Mouse (Mus musculus): ENCODE data around the gene Wdr93. TPM values are rescaled to one million over a fixed set of nuclear protein-coding genes. Genes with fewer than 3 reads are reported as not detected.

The Wdr93 gene
- total RNA-seq (2014; rRNA removed) (0.19 and 0.27 TPM in 2 replicates), polyA plus RNA-seq (2015; fragmentation: Nextera tagmentation; extraction: Ambion mirVana) (0.32 TPM in 1 of 2 replicates, not detected in the other)

DNA sequence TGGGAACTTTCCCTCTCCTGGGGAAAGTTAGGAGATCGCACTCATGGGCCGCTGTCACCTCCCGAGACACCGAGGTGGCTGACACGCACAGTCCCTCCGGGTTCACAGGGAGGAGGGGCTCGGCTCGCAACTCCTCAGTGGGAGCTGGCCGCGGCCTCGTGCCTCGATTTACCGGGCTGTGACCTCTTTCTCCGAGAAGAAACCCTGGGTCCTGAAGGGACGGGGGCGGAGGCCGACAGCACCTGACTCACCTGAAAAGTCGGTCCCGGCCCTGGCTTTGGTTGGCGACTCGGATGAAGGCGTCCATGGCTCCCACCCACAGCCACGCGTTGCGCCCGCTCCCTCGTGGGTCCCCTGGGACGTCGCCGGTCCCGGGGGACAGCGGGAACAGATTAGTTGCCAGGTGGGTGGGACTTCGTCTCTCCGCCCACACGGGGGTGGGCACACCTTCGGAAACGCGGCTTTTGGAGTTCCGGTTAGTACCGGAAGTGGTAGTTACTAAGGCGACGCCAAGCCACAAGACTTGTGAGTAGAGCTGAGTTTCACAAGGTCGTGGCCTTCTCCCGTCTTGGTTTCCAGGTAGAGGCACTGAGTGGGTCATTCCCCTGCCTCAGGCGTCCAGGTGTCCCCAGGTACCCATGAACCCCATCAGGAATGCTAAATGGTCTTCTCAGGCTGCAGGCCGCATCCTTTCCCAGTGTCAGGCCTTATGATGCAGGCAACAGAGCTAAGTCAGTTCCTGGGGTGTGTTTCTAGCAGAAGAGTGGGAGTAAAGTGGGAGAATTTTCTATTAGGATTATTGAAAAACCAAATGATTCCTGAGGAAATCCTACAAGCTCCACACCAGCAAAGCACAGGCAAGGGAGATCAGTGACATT is at the start of gene Wdr93, which contains the start of gene Pex11a:
Gene Wdr93, plus strand, starts transcription at position 505 of the 878 bp plus-strand sequence.
Gene Pex11a, minus strand, starts transcription at position 473 of the 878 bp plus-strand sequence.
- ATAC-seq (ENCODE audit: low FRiP score) (peak; percentile 80), DNase-seq (ENCODE audit: low spot score) (peak; percentile 93)
- peaks cover 7% of the 10 kb centered on the region; the same call in 1 of the 2 replicates for H3K4me1 ChIP-seq (ENCODE audit: insufficient read depth, low read length)
- WGBS = 3% methylated on average over 46 of the region's 46 CpGs
- H3K9me3 ChIP-seq (ENCODE audit: low read length) = no peaks in the 10 kb centered on the region
- H3K27me3 ChIP-seq (ENCODE audit: insufficient read depth, low read length) = no peaks in the 10 kb centered on the region
- H3K36me3 ChIP-seq (ENCODE audit: insufficient read depth, low read length) = no peaks in the 10 kb centered on the region
- H3K9ac ChIP-seq (replicated peaks; ENCODE audit: low read length, poor library complexity, severe bottlenecking) = peak within 1 kb of the TSS; percentile 56
- peak within 1 kb of the TSS; percentile 75 for H3K4me3 ChIP-seq (ENCODE audit: low read depth, low read length)
- H3K4me2 ChIP-seq (ENCODE audit: low read depth, low read length, poor library complexity, severe bottlenecking) = peak within 1 kb of the TSS; percentile 98
- H3K27ac ChIP-seq (ENCODE audit: low read depth, low read length) = no peak within 1 kb of the TSS
- no peak for TF ChIP-seq CTCF (IDR thresholded peaks at IDR 0.05)

DNA sequence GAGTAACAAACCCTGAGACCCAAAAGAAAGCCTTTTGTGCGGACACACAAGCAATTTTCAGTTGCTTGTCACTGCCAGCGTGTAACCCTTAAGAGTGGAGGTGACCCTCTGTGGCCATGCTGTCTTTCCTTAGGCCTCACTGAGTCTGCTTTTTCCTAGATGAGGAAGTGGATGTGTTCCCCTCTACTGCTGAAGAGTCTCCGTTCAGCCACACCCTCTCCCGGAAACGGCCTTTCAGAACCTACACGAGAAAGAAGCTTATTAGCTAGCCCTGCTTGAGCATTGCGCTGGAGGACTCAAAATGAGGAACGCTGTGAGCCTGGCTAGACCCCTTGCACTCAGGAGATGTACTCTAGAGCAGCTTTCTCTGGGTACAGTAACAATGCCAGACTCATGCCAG is 46.5 kb upstream of the Wdr93 start:
- no peaks in the 10 kb centered on the region for H3K4me1 ChIP-seq (ENCODE audit: insufficient read depth, low read length)
- H3K36me3 ChIP-seq (ENCODE audit: insufficient read depth, low read length) = no peaks in the 10 kb centered on the region
- no peak for TF ChIP-seq CTCF (IDR thresholded peaks at IDR 0.05)
- whole genome bisulfite sequencing = 86% methylated on average over 8 of the region's 8 CpGs
- H3K4me2 ChIP-seq (ENCODE audit: low read depth, low read length, poor library complexity, severe bottlenecking) = no peak overlapping the region
- no peak overlapping the region for H3K27ac ChIP-seq (ENCODE audit: low read depth, low read length)
- no peak for ATAC-seq (ENCODE audit: low FRiP score)
- no peak for DNase-seq (ENCODE audit: low spot score)
- H3K4me3 ChIP-seq (ENCODE audit: low read depth, low read length) = no peak overlapping the region
- H3K27me3 ChIP-seq (ENCODE audit: insufficient read depth, low read length) = no peaks in the 10 kb centered on the region
- no peak overlapping the region for H3K9ac ChIP-seq (replicated peaks; ENCODE audit: low read length, poor library complexity, severe bottlenecking)
- H3K9me3 ChIP-seq (ENCODE audit: low read length) = no peaks in the 10 kb centered on the region

- no peak for DNase-seq (ENCODE audit: low spot score)
- TF ChIP-seq CTCF (IDR thresholded peaks at IDR 0.05) = no peak
- WGBS = 84% methylated on average over 16 of the region's 16 CpGs
Measured at GRCm38 (mm10) chr7:79702755-79703154, 40.2 kb upstream of the Wdr93 start.

DNA sequence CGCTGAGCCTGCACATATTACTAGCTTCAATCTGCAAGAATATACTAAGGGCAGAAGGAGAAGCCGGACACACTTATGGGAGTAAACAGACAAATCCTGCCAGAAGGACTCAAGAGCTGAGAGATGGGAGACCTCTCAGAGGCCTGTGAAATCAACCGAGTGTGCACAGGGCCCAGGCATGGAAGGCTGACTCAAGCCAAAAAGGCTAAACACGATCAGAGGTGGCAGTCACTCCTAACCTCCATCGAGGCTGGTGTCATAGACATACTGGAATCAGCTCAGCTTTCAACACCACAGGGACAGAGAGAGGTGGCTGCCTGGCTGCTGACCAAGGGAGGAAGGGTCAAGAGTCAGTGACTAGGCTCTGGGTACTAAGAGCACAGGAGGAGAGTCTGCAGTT is 37.8 kb upstream of the Wdr93 start:
- ATAC-seq (ENCODE audit: low FRiP score) (no peak), DNase-seq (ENCODE audit: low spot score) (no peak)
- Histone ChIP-seq H3K9me3 (ENCODE audit: low read length) (no peaks in the 10 kb centered on the region), H3K4me3 (ENCODE audit: low read depth, low read length) (no peak overlapping the region), H3K4me1 (ENCODE audit: insufficient read depth, low read length) (no peaks in the 10 kb centered on the region), H3K27me3 (ENCODE audit: insufficient read depth, low read length) (no peaks in the 10 kb centered on the region; the same call in 1 of the 2 replicates), H3K36me3 (ENCODE audit: insufficient read depth, low read length) (0 out of 2 replicates have a peak, but pooled peaks cover 7% of the 10 kb centered on the region), H3K27ac (ENCODE audit: low read depth, low read length) (no peak overlapping the region), H3K4me2 (ENCODE audit: low read depth, low read length, poor library complexity, severe bottlenecking) (no peak overlapping the region), H3K9ac (replicated peaks; ENCODE audit: low read length, poor library complexity, severe bottlenecking) (no peak overlapping the region)
- 93% methylated on average over 5 of the region's 5 CpGs for WGBS
- TF ChIP-seq CTCF (IDR thresholded peaks at IDR 0.05) = no peak

More at GRCm38 (mm10) chr7:79702755-79703154, 40.2 kb upstream of the Wdr93 start:
- H3K4me1 ChIP-seq (ENCODE audit: insufficient read depth, low read length) = no peaks in the 10 kb centered on the region
- H3K4me2 ChIP-seq (ENCODE audit: low read depth, low read length, poor library complexity, severe bottlenecking) = no peak overlapping the region
- H3K4me3 ChIP-seq (ENCODE audit: low read depth, low read length) = no peak overlapping the region
- H3K9ac ChIP-seq (replicated peaks; ENCODE audit: low read length, poor library complexity, severe bottlenecking) = no peak overlapping the region
- ATAC-seq (ENCODE audit: low FRiP score) = no peak
- no peaks in the 10 kb centered on the region for H3K9me3 ChIP-seq (ENCODE audit: low read length)
- no peaks in the 10 kb centered on the region for H3K27me3 ChIP-seq (ENCODE audit: insufficient read depth, low read length)
- H3K36me3 ChIP-seq (ENCODE audit: insufficient read depth, low read length) = 0 out of 2 replicates have a peak, but pooled peaks cover 7% of the 10 kb centered on the region
- H3K27ac ChIP-seq (ENCODE audit: low read depth, low read length) = no peak overlapping the region

DNA sequence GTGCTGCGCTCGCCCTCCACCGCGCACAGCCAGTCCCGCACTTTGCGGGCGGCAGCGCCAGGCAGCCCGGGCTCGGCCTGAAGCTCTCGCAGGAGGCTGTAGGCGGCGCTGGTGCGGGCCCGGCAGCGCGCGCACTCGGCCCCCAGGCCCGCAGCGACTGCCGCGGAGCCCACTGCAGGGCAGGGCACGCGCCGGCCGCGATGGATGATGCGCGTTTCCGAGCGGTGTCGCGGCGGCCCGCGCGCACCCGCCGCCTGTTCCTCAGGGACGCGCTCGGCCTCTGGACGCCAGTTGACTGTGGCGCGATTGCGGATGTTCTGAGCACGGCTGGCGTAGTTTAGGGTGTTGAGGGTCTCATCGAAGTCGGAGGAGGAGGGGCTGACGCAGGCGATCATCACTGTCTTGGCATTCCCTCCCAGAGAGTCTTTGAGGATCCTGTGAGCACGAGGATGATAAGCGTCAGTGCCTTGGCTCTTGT is 32.8 kb upstream of the Wdr93 start:
- H3K27ac ChIP-seq (ENCODE audit: low read depth, low read length) = peak overlapping the region; percentile 51; the same call in 1 of the 2 replicates
- DNase-seq (ENCODE audit: low spot score) (peak; percentile 86), ATAC-seq (ENCODE audit: low FRiP score) (peak; percentile 87)
- WGBS = under 1% methylated on average over 50 of the region's 55 CpGs
- peak overlapping the region; percentile 71 for H3K4me2 ChIP-seq (ENCODE audit: low read depth, low read length, poor library complexity, severe bottlenecking)
- peak overlapping the region; percentile 66 for H3K9ac ChIP-seq (replicated peaks; ENCODE audit: low read length, poor library complexity, severe bottlenecking)
- 0 out of 2 replicates have a peak, but pooled peaks cover 2% of the 10 kb centered on the region for H3K36me3 ChIP-seq (ENCODE audit: insufficient read depth, low read length)
- no peaks in the 10 kb centered on the region for H3K9me3 ChIP-seq (ENCODE audit: low read length)
- H3K4me3 ChIP-seq (ENCODE audit: low read depth, low read length) = peak overlapping the region; percentile 47
- peak; percentile 65 for TF ChIP-seq CTCF (IDR thresholded peaks at IDR 0.05)
- H3K27me3 ChIP-seq (ENCODE audit: insufficient read depth, low read length) = no peaks in the 10 kb centered on the region; the same call in 1 of the 2 replicates
- H3K4me1 ChIP-seq (ENCODE audit: insufficient read depth, low read length) = peaks cover 5% of the 10 kb centered on the region; the same call in 1 of the 2 replicates

All from midbrain, postnatal 0 days (tissue).